Mouse (Mus musculus): ENCODE results near the gene Odf2. TPM values are rescaled to one million over a fixed set of nuclear protein-coding genes. Genes with fewer than 3 reads are reported as not detected.

Gene Odf2
- polyA plus RNA-seq, 1 experiment = 50.6 TPM

- TF ChIP-seq POLR2A (IDR thresholded peaks at IDR 0.05; ENCODE audit: borderline replicate concordance, low read depth, low read length) = no peak
- no peak for TF ChIP-seq CTCF (IDR thresholded peaks at IDR 0.05; ENCODE audit: low read depth, low read length)
- Histone ChIP-seq H3K27ac (ENCODE audit: insufficient read depth, low read depth, low read length) (no peak overlapping the region), H3K4me3 (ENCODE audit: insufficient read depth, low read length) (no peak overlapping the region), H3K4me1 (ENCODE audit: control insufficient read depth, insufficient read depth, low read length) (no peaks in the 10 kb centered on the region)
Measured at GRCm38 (mm10) chr2:29926542-29926941, 37.5 kb downstream of the Odf2 start.

- TF ChIP-seq POLR2A (IDR thresholded peaks at IDR 0.05; ENCODE audit: borderline replicate concordance, low read depth, low read length) = no peak
- TF ChIP-seq CTCF (IDR thresholded peaks at IDR 0.05; ENCODE audit: low read depth, low read length) = no peak
- Histone ChIP-seq H3K27ac (ENCODE audit: insufficient read depth, low read depth, low read length) (no peak overlapping the region), H3K4me3 (ENCODE audit: insufficient read depth, low read length) (no peak overlapping the region)
Measured at GRCm38 (mm10) chr2:29930506-29930905, 41.5 kb downstream of the Odf2 start.

GRCm38 (mm10) chr2:29931194-29931593 lies 42.2 kb downstream of the Odf2 start:
- no peak overlapping the region for H3K4me3 ChIP-seq (ENCODE audit: insufficient read depth, low read length)
- H3K27ac ChIP-seq (ENCODE audit: insufficient read depth, low read depth, low read length) = no peak overlapping the region
- H3K4me1 ChIP-seq (ENCODE audit: control insufficient read depth, insufficient read depth, low read length) = peaks cover 4% of the 10 kb centered on the region
- TF ChIP-seq POLR2A (IDR thresholded peaks at IDR 0.05; ENCODE audit: borderline replicate concordance, low read depth, low read length) = no peak
- TF ChIP-seq CTCF (IDR thresholded peaks at IDR 0.05; ENCODE audit: low read depth, low read length) = no peak

More at GRCm38 (mm10) chr2:29930506-29930905, 41.5 kb downstream of the Odf2 start:
- no peaks in the 10 kb centered on the region for H3K4me1 ChIP-seq (ENCODE audit: control insufficient read depth, insufficient read depth, low read length)

- Histone ChIP-seq H3K27ac (ENCODE audit: insufficient read depth, low read depth, low read length) (peak within 1 kb of the TSS; percentile 29; the same call in 1 of the 2 replicates), H3K4me1 (ENCODE audit: control insufficient read depth, insufficient read depth, low read length) (peaks cover 5% of the 10 kb centered on the region), H3K4me3 (ENCODE audit: insufficient read depth, low read length) (peak within 1 kb of the TSS; percentile 79)
- no peak for TF ChIP-seq CTCF (IDR thresholded peaks at IDR 0.05; ENCODE audit: low read depth, low read length)
- no peak for TF ChIP-seq POLR2A (IDR thresholded peaks at IDR 0.05; ENCODE audit: borderline replicate concordance, low read depth, low read length)
Measured at GRCm38 (mm10) chr2:29934906-29935599, 46.0 kb downstream of the Odf2 start, which contains the start of gene Gle1. Gle1 (plus strand) TSS chr2:29935426.

- no peak overlapping the region for H3K4me3 ChIP-seq (ENCODE audit: insufficient read depth, low read length)
- H3K27ac ChIP-seq (ENCODE audit: insufficient read depth, low read depth, low read length) = no peak overlapping the region
- TF ChIP-seq CTCF (IDR thresholded peaks at IDR 0.05; ENCODE audit: low read depth, low read length) (no peak), POLR2A (IDR thresholded peaks at IDR 0.05; ENCODE audit: borderline replicate concordance, low read depth, low read length) (no peak)
- H3K4me1 ChIP-seq (ENCODE audit: control insufficient read depth, insufficient read depth, low read length) = peaks cover 5% of the 10 kb centered on the region
Measured at GRCm38 (mm10) chr2:29940073-29940472, 51.1 kb downstream of the Odf2 start.

GRCm38 (mm10) chr2:29940826-29941225 lies 51.8 kb downstream of the Odf2 start:
- TF ChIP-seq CTCF (IDR thresholded peaks at IDR 0.05; ENCODE audit: low read depth, low read length) (no peak), POLR2A (IDR thresholded peaks at IDR 0.05; ENCODE audit: borderline replicate concordance, low read depth, low read length) (no peak)
- H3K27ac ChIP-seq (ENCODE audit: insufficient read depth, low read depth, low read length) = no peak overlapping the region
- H3K4me1 ChIP-seq (ENCODE audit: control insufficient read depth, insufficient read depth, low read length) = peaks cover 5% of the 10 kb centered on the region
- H3K4me3 ChIP-seq (ENCODE audit: insufficient read depth, low read length) = no peak overlapping the region

GRCm38 (mm10) chr2:29944723-29945122 lies 55.7 kb downstream of the Odf2 start:
- Histone ChIP-seq H3K4me3 (ENCODE audit: insufficient read depth, low read length) (no peak overlapping the region), H3K27ac (ENCODE audit: insufficient read depth, low read depth, low read length) (no peak overlapping the region), H3K4me1 (ENCODE audit: control insufficient read depth, insufficient read depth, low read length) (peaks cover 5% of the 10 kb centered on the region; the same call in 1 of the 2 replicates)
- no peak for TF ChIP-seq POLR2A (IDR thresholded peaks at IDR 0.05; ENCODE audit: borderline replicate concordance, low read depth, low read length)
- TF ChIP-seq CTCF (IDR thresholded peaks at IDR 0.05; ENCODE audit: low read depth, low read length) = no peak

GRCm38 (mm10) chr2:29948896-29949295 lies 59.9 kb downstream of the Odf2 start:
- no peak overlapping the region for H3K4me3 ChIP-seq (ENCODE audit: insufficient read depth, low read length)
- no peak overlapping the region for H3K27ac ChIP-seq (ENCODE audit: insufficient read depth, low read depth, low read length)
- peaks cover 5% of the 10 kb centered on the region; the same call in 1 of the 2 replicates for H3K4me1 ChIP-seq (ENCODE audit: control insufficient read depth, insufficient read depth, low read length)
- TF ChIP-seq POLR2A (IDR thresholded peaks at IDR 0.05; ENCODE audit: borderline replicate concordance, low read depth, low read length) = no peak
- TF ChIP-seq CTCF (IDR thresholded peaks at IDR 0.05; ENCODE audit: low read depth, low read length) = no peak

- H3K4me3 ChIP-seq (ENCODE audit: insufficient read depth, low read length) = no peak overlapping the region
Measured at GRCm38 (mm10) chr2:29961246-29961645, 72.2 kb downstream of the Odf2 start.

More at GRCm38 (mm10) chr2:29961246-29961645, 72.2 kb downstream of the Odf2 start:
- Histone ChIP-seq H3K4me1 (ENCODE audit: control insufficient read depth, insufficient read depth, low read length) (peaks cover 13% of the 10 kb centered on the region), H3K27ac (ENCODE audit: insufficient read depth, low read depth, low read length) (no peak overlapping the region)
- no peak for TF ChIP-seq POLR2A (IDR thresholded peaks at IDR 0.05; ENCODE audit: borderline replicate concordance, low read depth, low read length)
- no peak for TF ChIP-seq CTCF (IDR thresholded peaks at IDR 0.05; ENCODE audit: low read depth, low read length)

Measured in bone marrow macrophage, adult 2 months (primary cell).